Comparison of ENCODE assay signal across 1 mouse cellular context in the genomic region with DNA sequence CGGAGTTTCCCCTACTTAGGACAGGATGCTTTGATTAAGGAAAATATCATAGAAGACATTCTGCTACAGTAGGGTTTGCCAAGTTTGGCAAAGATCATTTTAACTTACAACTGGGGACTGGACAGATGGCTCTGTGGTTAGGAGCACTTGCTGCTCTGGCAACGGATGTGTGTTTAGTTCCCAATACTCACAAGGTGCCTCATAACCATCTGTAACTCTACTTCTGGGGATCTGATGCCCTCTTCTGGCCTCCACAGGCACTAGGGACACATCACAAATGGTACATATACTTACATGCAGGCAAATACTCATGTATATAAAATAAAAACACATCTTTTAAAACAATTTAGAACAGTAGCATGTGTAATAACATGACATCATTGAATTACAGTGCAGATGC.
A peak's percentile ranks its signal among the peaks of the same experiment; 100 is the strongest.
TF ChIP-seq lines count a peak whose summit lies in the region.

No protein-coding gene starts in this region.

TF ChIP-seq in MEL, 35 proteins besides CTCF, POLR2A, EP300 and RAD21:
- no peak for TF ChIP-seq MAZ (IDR thresholded peaks at IDR 0.05; ENCODE audit: low read depth, low read length)
- TF ChIP-seq NELFE (IDR thresholded peaks at IDR 0.05; ENCODE audit: low read depth, low read length), result no peak
- TF ChIP-seq TCF12 (IDR thresholded peaks at IDR 0.05; ENCODE audit: low read depth, low read length), result 0 out of 2 replicates have a peak, but pooled peaks have one; percentile 27
- no peak for TF ChIP-seq E2F4 (IDR thresholded peaks at IDR 0.05; ENCODE audit: borderline replicate concordance, low read depth, low read length)
- TF ChIP-seq USF1 (IDR thresholded peaks at IDR 0.05; ENCODE audit: low read depth, low read length), result no peak
- no peak for TF ChIP-seq HCFC1 (IDR thresholded peaks at IDR 0.05; ENCODE audit: low read depth, low read length)
- no peak for TF ChIP-seq KAT2A (conservative IDR thresholded peaks at IDR 0.05; ENCODE audit: low read depth, low read length)
- no peak for TF ChIP-seq ZKSCAN1 (IDR thresholded peaks at IDR 0.05; ENCODE audit: low read depth, low read length)
- no peak for TF ChIP-seq JUND (IDR thresholded peaks at IDR 0.05; ENCODE audit: low read depth, low read length)
- TF ChIP-seq RCOR1 (IDR thresholded peaks at IDR 0.05; ENCODE audit: low read depth, low read length), result no peak
- TF ChIP-seq CHD1 (IDR thresholded peaks at IDR 0.05; ENCODE audit: low read depth, low read length), result no peak
- TF ChIP-seq SMC3 (IDR thresholded peaks at IDR 0.05; ENCODE audit: low read depth, low read length), result peak; percentile 98
- 0 out of 2 replicates have a peak, but pooled peaks have one; percentile 18 for TF ChIP-seq BHLHE40 (IDR thresholded peaks at IDR 0.05; ENCODE audit: borderline replicate concordance, low read depth, low read length)
- no peak for TF ChIP-seq ETS1 (IDR thresholded peaks at IDR 0.05; ENCODE audit: low read depth, low read length)
- peak; percentile 64 for TF ChIP-seq SIN3A (IDR thresholded peaks at IDR 0.05; ENCODE audit: low read length)
- no peak for TF ChIP-seq MEF2A (IDR thresholded peaks at IDR 0.05; ENCODE audit: extremely low read depth, insufficient replicate concordance, low read depth, low read length, poor library complexity, severe bottlenecking)
- TF ChIP-seq MAX (IDR thresholded peaks at IDR 0.05; ENCODE audit: low read length), result no peak
- TF ChIP-seq UBTF (IDR thresholded peaks at IDR 0.05; ENCODE audit: borderline replicate concordance, insufficient read depth, low read depth, low read length), result no peak
- TF ChIP-seq GATA1 (IDR thresholded peaks at IDR 0.05; ENCODE audit: low read depth, low read length), result no peak
- TF ChIP-seq ELF1 (IDR thresholded peaks at IDR 0.05; ENCODE audit: low read depth, low read length), result 0 out of 2 replicates have a peak, but pooled peaks have one; percentile 22
- peak; percentile 58; the same call in 1 of the 2 replicates for TF ChIP-seq MYC (IDR thresholded peaks at IDR 0.05; ENCODE audit: low read depth, low read length)
- peak; percentile 99 for TF ChIP-seq ZC3H11A (IDR thresholded peaks at IDR 0.05; ENCODE audit: low read depth, low read length)
TF ChIP-seq in MEL: peak in this region for 7.
